Mouse (Mus musculus) neural tube, embryonic 10.5 days (tissue): ENCODE results near the gene Kti12.

Experiments
- DNase-seq: peaks from one replicate; pipeline ENCODE4 v3.0.0-alpha.2; 2017; ENCODE audit warnings: low spot score; ENCODE audit errors: extremely low spot score

Kti12 gene

DNA sequence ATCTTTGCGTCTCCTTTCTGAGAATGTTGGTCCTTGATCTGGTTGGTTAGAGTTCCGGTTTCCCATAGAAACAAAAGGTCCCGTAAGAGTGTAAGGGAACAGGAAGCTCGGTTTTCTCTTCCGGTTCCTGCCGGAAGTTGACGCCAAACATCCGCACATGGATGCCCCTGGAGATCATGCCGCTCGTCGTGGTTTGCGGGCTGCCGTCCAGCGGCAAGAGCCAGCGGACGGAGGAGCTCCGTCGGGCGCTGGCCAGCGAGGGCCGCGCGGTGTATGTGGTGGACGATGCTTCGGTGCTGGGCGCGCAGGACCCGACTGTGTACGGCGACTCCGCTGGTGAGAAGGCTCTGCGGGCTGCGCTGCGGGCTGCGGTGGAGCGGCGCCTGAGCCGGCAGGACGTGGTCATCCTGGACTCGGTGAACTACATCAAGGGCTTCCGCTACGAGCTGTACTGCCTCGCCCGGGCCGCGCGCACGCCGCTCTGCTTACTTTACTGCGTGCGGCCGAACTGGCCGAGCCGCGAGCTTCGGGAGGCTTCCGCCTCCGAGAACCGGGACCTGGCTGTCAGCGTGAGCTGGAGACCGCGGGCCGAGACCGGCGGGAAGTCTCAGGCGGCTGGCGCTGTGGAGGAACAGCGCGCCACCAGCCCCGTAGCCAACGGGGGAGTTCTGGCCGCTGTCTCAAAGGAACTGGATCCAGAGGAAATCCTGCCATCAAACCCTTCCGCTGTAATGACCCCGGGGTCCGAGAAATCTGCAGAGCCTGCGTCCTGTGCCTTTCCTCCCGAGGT, at the start of gene Kti12:
Kti12 (plus strand) TSS at position 71 of the 790 bp plus-strand sequence.
- DNase-seq = peak; percentile 82

- peak; percentile 47 for DNase-seq
Observed at GRCm38 (mm10) chr4:108798083-108798830, 49.3 kb upstream of the Kti12 start.

GRCm38 (mm10) chr4:108803535-108803934, 44.0 kb upstream of the Kti12 start:
- DNase-seq = no peak

DNA sequence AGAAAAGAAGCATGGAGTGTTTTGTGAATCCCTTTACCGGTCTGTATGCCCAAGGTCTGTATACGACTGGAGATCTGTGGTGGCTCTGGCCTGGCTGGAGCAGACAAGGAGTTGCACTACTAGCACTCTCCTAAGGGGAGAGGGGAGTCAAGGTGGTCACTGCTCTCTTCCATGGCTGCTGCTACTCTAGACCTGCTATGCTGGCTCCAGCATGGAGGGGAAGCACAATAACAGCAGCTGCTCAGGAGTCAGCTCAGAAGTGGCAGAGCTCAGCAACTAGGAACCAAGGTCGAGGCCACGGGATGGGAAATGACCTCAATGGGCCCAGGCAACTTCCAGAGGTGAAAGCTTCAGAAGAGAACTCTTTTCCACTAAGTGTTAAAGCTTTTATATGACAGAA, 36.4 kb upstream of the Kti12 start:
- no peak for DNase-seq

DNA sequence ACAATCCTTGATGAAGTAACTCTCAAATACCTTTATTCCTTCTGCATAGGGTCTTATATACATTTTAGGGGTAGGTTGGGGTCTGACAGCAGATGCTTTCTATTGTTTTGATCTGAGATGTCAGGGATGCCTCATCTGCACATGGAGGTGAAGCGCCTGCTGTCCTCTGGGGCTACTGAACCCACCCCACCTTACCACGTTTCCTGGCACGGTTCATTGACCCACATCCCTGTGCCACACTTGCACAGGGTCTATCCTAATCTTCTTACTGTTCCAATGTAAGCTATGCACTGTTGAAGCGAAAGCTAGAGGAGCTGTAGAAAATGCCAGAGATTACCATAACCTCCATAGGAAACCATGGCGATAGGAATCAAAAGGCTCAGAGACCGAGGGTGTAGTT, 36.0 kb upstream of the Kti12 start:
- no peak for DNase-seq

- DNase-seq = no peak
Observed at GRCm38 (mm10) chr4:108825677-108826076, 21.9 kb upstream of the Kti12 start.

DNA sequence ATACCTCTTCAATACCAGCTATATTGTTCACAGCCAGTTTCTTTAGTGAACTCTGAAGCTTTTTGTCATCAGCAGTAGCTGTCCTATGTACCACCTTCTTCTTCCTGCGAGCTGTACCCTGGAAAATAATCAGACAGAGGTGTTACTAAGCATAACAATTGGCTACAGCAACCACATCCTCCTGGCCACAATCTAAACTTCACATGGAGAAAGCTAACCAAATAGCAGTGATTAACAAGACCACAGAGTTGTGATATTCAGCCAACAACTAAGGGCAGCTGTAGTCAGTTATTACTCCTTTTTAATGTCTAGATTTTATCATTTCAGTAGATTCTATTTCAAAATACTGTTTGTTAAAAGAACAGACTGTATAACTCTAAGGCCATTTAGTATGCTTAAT, 21.5 kb upstream of the Kti12 start:
- no peak for DNase-seq

DNA sequence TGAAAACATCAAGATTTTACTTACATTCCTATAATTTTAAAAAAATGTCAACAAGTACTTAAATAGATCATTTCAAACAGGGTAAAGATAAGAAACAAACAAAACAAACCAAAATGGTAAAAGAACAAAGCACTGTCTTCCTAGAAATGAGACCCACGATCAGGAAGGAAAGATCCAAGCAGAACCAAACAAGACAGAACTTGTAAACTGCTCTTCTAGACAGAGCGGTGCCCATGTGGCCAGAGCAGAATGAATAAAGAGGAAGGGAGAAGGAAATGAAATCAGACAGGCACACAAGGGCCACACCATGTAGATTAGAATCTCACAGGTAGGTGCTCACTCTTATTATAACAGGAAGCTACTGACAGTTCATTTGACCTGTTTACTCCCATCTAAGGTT, 20.9 kb upstream of the Kti12 start:
- no peak for DNase-seq

GRCm38 (mm10) chr4:108830698-108831097, 16.9 kb upstream of the Kti12 start:
- DNase-seq = no peak

GRCm38 (mm10) chr4:108832916-108833827, 14.4 kb upstream of the Kti12 start, which contains the start of gene Btf3l4:
Gene Btf3l4 (minus strand): TSS chr4:108833614.
- peak; percentile 97 for DNase-seq

- no peak for DNase-seq
Observed at GRCm38 (mm10) chr4:108833828-108834114, 13.8 kb upstream of the Kti12 start.

GRCm38 (mm10) chr4:108834115-108834970, 13.2 kb upstream of the Kti12 start, which contains the start of gene Txndc12:
Gene Txndc12 (plus strand): TSS chr4:108834601.
- peak; percentile 92 for DNase-seq

GRCm38 (mm10) chr4:108834971-108835311, 12.6 kb upstream of the Kti12 start:
- peak; percentile 32 for DNase-seq

- no peak for DNase-seq
Observed at GRCm38 (mm10) chr4:108835496-108835895, 12.1 kb upstream of the Kti12 start.

DNA sequence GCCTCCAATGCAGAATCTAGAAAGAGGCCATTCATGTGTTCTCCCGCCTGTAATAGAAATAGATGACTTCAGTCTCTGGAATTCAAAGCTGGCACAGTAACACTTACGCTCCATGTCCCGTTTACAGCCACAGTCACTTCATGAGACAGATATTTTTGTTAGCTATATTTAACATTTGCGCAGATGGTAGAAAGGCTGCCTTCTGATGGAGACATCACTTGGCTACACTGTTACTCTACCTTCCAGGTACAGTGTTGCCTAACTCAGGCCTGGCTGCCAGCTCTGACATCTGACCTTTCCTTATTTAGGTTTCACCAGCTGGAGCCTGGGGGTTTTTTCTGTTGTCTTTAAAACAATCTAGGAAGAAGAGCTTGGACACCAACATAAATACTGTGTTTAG, 9.6 kb upstream of the Kti12 start:
- DNase-seq = no peak

GRCm38 (mm10) chr4:108841920-108842578, 5.5 kb upstream of the Kti12 start:
- no peak for DNase-seq

DNA sequence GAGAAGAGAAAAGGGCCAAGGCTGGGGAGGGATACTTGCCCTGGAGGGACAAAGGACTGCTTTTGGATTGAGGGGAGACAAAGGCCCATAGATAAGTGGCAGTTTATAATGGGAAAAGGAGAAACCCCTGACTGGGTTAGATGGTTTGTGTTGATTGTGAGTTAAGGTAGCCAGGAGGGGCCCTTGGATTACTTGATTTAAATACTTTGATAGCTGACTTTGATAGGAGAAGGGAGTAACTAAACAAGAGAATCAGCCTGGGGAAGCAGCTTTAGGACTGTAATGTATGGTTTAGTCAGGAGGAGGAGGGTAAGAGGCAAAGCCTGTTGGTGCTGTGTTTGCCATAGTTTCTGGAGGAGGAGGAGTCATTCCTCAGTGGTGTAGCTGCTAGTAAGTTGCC, 4.2 kb upstream of the Kti12 start:
- DNase-seq = no peak

GRCm38 (mm10) chr4:108845824-108846569, 1.6 kb upstream of the Kti12 start:
- DNase-seq = no peak

- peak; percentile 50 for DNase-seq
Observed at GRCm38 (mm10) chr4:108848505-108848848, 892 bp downstream of the Kti12 start, which contains the start of gene A730015C16Rik. Gene A730015C16Rik (minus strand): TSS chr4:108848619.

DNA sequence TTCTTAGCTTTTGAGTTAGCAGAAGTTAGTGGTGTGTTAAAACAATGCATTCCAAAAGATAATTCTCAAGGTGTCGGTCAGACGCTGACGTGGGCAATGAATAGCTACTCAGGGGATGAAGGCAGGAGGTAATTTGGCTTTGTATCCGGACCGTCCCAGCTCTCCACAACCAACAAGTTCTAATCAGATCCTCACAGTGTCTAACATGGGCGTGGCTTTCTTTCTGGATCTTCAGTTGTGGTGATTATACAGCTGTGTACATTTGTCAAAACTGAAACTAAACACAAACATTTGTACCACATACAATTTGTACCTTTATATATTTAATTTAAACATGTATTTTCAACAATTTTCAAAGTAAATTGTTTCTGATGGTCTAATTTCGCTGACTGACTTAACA, 19.2 kb downstream of the Kti12 start:
- DNase-seq = no peak
